Mouse (Mus musculus) left cerebral cortex, adult 11 months (tissue): ENCODE data around the gene Mical1.

Experiments
- DNase-seq: peaks from one replicate; pipeline ENCODE4 v3.0.0; 2022; ENCODE audit warnings: low spot score

The Mical1 gene

DNA sequence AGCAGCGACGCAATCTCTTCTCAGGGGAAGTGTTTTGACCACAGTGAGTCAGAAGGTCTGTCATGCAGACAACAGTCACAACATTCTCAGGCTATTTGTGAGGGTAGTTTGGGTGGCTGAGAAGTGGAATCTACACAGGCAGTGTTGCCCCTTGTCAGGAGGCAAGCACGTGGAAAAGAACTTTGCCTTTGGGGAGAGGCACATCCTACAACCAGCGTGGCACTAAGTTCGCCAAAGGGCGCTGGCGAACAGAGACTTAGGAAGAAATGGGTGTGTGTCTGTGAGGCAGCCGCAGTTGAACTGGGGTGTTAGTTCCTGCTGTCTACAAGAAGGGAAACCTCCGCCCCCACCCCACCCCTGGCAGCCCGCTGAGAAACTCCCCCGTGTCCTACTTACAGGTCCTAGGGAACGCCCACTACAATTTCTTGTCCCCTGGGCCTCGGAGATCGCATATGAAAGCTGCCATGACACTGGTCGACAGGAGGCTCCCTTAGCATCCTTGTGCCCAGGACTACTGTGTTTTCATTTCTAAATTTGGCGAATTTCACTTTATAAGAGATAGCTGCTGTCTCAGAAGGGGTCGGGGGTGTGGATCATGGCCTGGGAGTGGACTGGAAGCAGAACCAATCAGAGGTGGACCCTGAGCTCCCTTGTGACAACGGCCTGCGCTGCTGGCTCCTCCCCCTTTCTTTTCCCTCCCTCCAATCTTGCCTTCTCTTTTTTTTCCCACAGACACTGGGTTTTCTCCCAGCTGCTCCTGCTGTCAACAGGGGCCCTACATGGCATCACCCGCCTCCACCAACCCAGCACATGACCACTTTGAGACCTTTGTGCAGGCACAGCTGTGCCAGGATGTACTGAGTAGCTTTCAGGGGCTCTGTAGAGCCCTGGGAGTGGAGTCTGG is 1.4 kb downstream of the Mical1 start:
- peak; percentile 48 for DNase-seq

DNA sequence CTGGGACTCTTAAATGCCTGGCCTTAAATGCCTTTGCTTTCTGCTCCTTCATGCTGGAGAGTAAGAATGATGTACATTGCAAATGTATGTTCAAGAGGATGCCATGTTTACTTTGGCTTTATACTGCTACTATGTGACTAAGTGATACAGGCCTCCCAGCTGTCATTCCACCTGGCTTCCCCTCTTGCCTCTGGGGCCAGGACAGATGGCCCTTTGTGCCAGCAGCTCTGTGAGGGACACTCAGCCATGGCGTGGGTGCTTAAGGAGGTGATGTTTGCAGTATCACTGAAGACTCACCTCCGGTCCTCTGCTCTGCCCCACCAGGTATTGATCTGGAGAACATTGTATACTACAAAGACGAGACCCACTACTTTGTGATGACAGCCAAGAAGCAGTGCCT is 3.8 kb downstream of the Mical1 start:
- no peak for DNase-seq

GRCm38 (mm10) chr10:41480938-41481880 is 5.1 kb downstream of the Mical1 start:
- no peak for DNase-seq

DNA sequence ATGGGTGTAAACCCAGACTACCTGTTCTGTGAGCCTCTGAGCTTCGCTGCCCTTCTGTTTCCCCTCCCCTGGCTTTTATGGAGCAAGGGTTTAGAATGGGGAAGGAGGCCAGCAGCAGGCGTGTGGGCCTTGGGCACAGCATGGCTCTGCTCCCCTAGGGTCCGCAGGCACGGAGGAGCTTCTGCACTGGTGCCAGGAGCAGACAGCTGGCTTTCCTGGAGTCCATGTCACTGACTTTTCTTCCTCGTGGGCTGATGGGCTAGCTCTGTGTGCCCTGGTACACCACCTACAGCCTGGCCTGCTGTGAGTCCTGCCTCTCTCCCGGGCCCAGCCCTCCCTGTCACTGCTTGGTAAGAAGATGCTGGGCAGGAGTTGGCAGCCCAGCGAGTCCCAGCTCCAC is 6.3 kb downstream of the Mical1 start:
- DNase-seq: no peak

GRCm38 (mm10) chr10:41485778-41486177 is 9.7 kb downstream of the Mical1 start:
- no peak for DNase-seq

DNA sequence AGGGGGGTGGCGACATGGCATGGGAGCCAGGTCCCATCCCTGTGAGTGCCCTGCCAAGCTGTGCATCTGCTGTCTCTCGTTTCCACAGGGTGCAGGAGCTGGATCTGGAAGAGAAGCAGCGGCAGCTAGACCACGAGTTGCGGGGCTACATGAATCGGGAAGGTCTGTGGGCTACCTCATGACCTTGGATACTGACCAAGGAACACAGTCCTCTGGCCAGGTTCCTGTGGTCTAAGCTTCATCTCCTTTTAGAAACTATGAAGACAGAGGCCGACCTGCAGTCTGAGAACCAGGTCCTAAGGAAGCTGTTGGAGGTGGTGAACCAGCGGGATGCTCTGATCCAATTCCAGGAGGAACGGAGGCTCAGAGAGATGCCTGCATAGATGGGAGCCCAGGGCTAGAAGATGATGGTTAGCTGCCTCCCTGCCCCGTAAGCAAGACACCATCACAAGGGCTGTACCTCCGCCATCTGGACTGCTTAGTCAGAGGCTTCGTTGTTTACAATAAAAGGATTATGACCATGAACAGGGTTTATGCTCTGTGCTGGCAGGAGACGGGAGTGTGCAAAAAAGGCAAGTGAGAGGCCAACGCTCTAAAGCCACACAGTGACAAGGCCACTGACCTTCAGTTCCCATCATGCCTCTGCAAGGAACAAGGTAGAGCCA is 10.5 kb downstream of the Mical1 start:
- no peak for DNase-seq

DNA sequence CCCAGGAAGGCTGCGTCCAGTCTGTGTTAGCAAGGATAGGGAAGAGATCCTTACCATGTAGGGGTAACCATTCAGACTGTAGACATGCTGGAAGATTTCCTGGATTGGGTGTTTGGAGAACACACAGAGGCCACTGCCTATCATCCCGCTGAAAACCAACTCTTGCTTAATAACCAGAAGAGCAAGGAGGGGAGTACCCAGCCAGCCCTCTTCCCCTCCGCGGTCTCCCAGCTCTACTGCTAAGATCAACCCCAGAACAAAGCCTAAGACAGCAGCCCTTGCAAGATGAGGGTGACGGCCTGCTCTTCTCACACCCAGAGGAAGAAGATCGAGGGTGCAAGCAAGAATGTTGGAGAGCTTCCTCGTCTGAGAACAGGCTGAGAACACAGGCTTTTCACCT is 12.8 kb downstream of the Mical1 start:
- no peak for DNase-seq

DNA sequence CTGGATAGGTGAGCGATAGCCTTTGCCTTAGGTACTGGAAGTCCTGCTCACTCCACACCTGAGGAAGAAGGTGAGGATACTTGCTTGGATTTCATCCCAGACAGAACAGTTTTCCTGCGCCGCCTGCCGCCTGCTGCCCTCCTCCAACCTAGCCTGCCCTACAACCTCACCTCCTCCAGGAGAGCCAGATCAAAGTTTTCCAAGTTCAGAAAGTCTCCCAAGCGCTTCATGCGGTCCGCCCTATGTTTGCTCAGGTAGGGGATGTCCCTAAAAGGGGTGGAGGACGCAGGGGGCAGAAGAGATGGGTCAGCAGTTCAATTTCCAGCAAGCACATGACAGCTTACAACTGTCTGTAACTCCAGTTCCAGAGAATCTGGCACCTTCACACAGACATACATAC is 13.2 kb downstream of the Mical1 start:
- no peak for DNase-seq

GRCm38 (mm10) chr10:41489708-41490517 is 13.8 kb downstream of the Mical1 start, which contains the start of the genes Smpd2 and Ppil6:
Gene Smpd2, minus strand, starts transcription at chr10:41490369.
Gene Ppil6, plus strand, starts transcription at chr10:41490439.
- peak; percentile 89 for DNase-seq

- DNase-seq: no peak
Measured at GRCm38 (mm10) chr10:41490518-41490873, 14.4 kb downstream of the Mical1 start.

DNA sequence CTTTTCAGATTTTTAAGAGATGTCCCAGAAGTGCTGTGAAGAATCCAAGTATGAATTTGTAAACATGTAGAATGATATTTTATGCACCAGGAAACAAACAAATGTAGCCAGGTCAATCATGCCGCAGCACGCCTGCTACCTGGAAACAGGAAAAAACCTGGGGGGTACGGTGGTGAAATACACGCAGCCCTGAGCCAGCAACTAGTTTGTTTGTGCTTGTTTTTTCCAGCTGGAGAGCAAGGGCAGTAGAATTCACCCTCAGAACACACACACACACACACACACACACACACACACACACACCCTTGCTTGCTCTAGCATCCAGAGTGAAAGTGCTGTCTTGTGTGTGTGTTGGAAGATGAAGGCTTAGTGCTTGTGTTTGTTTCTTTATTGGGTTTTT is 15.0 kb downstream of the Mical1 start:
- DNase-seq: no peak

DNA sequence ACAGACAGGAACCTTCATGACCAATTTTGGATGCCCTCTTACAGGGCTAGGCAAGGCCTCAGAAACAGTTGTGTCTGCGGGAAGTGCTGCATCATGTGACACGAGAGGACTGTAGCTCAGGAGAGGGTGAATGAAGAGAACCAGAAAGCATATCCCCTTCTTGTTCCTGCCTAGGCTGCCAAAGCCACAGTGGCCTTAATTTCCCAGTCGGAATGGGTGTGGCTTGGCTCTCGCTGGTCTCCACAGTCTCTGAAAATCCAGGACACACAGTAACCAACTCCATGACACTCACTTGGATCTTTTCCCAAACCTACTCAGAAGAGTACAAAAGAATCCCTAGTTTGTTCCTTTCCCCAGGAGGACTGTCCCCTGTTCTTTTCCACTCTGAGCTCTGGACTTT is 24.8 kb downstream of the Mical1 start:
- DNase-seq: peak; percentile 41

DNA sequence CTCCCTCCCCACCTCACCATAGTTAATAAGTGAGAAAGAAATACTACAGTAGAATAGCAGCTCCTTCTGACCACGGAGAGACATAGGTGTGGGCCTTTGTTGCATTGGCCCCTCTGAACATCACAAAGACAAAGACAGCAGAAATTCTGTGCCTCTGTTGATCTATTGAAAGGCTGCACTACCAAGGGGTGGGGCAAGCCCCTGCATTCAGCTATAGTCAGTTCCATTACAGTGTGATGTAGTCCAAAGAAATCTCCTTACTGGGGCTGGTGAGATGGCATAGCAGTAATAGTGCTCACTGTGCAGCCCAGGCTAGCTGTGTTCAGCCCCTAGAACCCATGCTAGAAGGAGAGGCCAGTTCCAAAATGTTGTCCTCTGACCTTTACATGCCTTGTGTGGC is 28.9 kb downstream of the Mical1 start:
- no peak for DNase-seq

GRCm38 (mm10) chr10:41505446-41505845 is 29.3 kb downstream of the Mical1 start:
- DNase-seq: peak; percentile 64

DNA sequence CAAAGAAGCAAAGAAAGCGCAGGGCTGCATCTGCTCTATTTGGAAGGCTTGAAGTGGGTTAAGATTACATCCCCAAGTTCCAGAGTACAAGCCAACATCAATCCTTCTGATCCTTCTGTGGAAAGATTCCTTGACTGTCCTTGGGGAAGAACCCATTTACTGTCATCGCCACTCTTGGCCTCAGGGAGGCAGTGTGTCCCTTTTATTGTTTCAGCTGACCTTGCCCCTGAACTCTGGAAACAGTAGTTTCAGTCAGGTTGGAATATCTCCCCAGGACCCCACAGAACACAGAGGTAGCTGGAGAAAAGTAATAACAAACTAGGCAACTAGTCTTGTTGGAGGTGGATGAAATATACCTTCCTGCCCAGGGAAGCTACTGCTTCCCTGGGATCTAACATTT is 33.0 kb downstream of the Mical1 start:
- no peak for DNase-seq

GRCm38 (mm10) chr10:41514301-41514700 is 38.2 kb downstream of the Mical1 start:
- DNase-seq: no peak

GRCm38 (mm10) chr10:41514921-41515320 is 38.8 kb downstream of the Mical1 start:
- DNase-seq: no peak

DNA sequence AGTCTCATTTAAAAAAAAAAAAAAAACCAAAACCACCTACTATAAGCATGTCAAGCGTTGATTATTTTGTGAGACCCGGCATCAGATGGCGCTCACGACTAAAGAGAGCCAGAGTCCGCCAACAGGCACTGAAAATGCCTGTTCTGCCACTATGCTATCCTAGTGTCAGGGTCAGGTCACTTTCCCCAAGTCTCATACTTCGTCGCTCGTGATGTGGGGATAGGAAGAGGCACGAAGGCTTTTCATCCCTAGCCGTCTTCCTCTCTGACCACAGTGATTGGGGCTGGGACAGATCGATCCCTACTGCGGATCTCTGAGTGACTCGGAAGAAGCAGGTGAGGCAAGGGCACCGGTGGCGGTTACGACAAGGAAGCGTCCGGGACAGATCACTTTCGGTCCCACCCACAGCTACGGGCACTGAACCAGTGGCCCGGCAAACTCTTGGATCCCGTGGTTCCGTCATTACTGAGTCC is 42.4 kb downstream of the Mical1 start:
- DNase-seq: peak; percentile 50

GRCm38 (mm10) chr10:41518981-41519618 is 43.0 kb downstream of the Mical1 start, which contains the start of gene Cd164:
Gene Cd164, plus strand, starts transcription at chr10:41519414.
- peak; percentile 85 for DNase-seq

DNA sequence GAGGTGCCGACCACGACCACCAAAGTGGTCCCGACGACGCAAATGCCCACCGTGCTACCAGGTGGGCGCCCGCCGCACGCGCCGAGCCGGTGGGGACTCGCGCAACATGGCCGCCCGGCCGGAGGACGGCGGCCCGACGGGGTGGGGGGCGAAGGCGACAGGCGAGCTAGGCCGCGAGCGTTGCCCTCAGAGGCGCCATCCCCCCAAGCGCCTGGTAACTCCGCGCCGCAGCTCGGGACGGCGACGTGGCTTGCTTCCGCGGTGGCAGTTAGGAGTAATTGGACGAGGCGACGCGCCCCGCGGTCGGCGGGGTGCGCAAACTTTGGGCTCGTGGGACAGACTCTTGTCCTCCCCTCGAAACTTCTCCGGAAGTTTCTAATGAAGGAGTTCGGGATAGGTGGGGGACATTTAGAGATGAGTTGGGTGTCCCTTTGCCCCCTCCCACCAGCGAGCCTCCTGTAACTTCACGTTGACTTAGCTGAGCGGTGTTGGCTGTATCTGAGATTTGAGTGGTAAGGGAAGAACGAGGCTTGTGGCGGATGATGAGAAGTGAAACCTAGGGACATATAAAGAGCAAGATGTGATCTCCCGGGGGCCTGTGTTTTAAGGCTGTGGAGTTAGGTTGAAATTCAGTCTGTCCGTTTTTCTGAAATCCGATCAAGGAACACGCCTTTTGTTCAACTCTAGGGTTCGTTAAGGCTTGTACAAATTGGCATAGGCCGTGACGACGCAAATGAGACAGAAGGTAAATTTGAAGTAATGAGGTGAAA is 43.7 kb downstream of the Mical1 start:
- peak; percentile 23 for DNase-seq
